Mouse (Mus musculus): ENCODE results near the gene Col25a1. TPM values are rescaled to one million over a fixed set of nuclear protein-coding genes. Genes with fewer than 3 reads are reported as not detected.

Col25a1 gene
- polyA plus RNA-seq, 1 experiment from 2014 or later: 4.2 TPM

DNA sequence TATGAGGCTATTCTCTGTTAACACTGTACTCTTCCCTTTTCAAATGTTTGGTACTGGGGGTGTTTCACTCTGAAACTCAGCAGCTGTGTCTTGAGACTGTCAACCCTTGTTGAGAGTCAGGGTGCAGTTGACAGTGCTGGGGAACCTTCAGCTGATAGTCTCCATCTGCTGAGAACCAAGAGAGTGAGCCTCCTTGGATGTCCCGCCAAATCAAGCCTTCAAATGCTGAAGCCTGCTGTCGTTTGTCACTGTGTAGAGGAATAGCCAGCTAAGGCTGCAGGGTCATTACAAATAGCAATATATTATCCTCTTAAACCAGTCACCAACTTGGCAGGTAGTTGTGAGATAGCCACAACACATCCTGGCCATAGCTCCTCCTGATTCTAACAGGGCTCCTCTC lies 129.0 kb downstream of the Col25a1 start:
- Histone ChIP-seq H3K4me1 (peaks cover 8% of the 10 kb centered on the region), H3K9ac (no peak overlapping the region), H3K4me2 (no peak overlapping the region), H3K27ac (no peak overlapping the region), H3K9me3 (no peaks in the 10 kb centered on the region), H3K36me3 (replicated peaks) (no peaks in the 10 kb centered on the region), H3K27me3 (no peaks in the 10 kb centered on the region), H3K4me3 (replicated peaks) (no peak overlapping the region)
- WGBS: 86% methylated on average over 2 of the region's 2 CpGs
- ATAC-seq (ENCODE audit: low FRiP score): no peak

DNA sequence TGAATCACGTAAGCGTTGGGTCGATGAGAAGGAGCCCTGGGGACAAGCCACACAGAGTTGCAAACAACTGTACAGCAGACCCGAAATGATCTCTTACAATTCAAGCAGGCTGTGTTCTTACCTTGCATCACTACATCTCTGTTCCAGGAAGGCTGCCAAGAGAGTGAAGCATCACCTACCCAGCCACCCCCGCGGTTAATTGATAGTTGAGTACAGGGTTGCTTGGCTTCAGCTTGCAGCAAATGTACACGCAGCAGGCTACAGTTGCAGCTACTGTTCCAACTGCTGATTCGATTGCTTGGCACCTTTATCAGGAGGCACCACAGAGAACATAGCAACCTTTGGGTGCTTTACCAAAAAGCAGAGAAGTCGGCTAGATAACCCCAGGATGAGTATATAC lies 133.8 kb downstream of the Col25a1 start:
- WGBS: 92% methylated on average over 9 of the region's 9 CpGs
- Histone ChIP-seq H3K36me3 (replicated peaks) (no peaks in the 10 kb centered on the region), H3K4me3 (replicated peaks) (no peak overlapping the region), H3K9me3 (no peaks in the 10 kb centered on the region), H3K27ac (no peak overlapping the region), H3K9ac (no peak overlapping the region), H3K27me3 (no peaks in the 10 kb centered on the region), H3K4me2 (no peak overlapping the region), H3K4me1 (peaks cover 8% of the 10 kb centered on the region)
- no peak for ATAC-seq (ENCODE audit: low FRiP score)

- H3K4me1 ChIP-seq: no peaks in the 10 kb centered on the region
- 82% methylated on average over 3 of the region's 3 CpGs for WGBS
- no peaks in the 10 kb centered on the region for H3K27me3 ChIP-seq
- no peak for ATAC-seq (ENCODE audit: low FRiP score)
- no peak overlapping the region for H3K9ac ChIP-seq
- no peak overlapping the region for H3K4me2 ChIP-seq
- H3K36me3 ChIP-seq (replicated peaks): no peaks in the 10 kb centered on the region
- no peaks in the 10 kb centered on the region for H3K9me3 ChIP-seq
- no peak overlapping the region for H3K4me3 ChIP-seq (replicated peaks)
- H3K27ac ChIP-seq: no peak overlapping the region
Observed at GRCm38 (mm10) chr3:130270509-130270908, 139.2 kb downstream of the Col25a1 start.

DNA sequence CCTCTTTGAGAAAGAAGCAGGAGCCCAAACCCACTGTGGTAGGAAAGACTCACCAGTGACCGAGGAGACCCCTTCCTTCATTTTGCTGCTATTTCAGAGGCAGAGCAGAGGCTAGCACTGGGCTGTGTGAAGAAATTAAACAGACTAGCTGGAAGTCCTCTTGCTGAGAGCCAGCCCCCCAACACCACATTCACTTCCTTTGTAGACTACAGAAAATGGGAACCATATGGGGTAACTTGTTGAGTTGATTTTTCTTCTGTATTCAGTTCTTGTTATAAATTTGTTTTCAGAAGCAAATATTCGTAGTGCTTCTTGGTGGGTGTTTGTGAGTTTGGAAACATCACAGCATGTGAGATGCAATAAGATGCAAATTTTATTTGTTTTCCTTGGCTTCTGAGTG lies 142.6 kb downstream of the Col25a1 start:
- H3K4me2 ChIP-seq: no peak overlapping the region
- ATAC-seq (ENCODE audit: low FRiP score): no peak

GRCm38 (mm10) chr3:130278298-130279050 lies 147.2 kb downstream of the Col25a1 start:
- no peak overlapping the region for H3K4me2 ChIP-seq
- WGBS: 53% methylated on average over 10 of the region's 10 CpGs
- H3K27ac ChIP-seq: no peak overlapping the region
- peak; percentile 52; the same call in 1 of the 2 replicates for ATAC-seq (ENCODE audit: low FRiP score)
- H3K27me3 ChIP-seq: no peaks in the 10 kb centered on the region
- no peaks in the 10 kb centered on the region for H3K36me3 ChIP-seq (replicated peaks)
- H3K4me1 ChIP-seq: peaks cover 23% of the 10 kb centered on the region
- H3K9me3 ChIP-seq: no peaks in the 10 kb centered on the region
- H3K4me3 ChIP-seq (replicated peaks): no peak overlapping the region
- H3K9ac ChIP-seq: no peak overlapping the region

More for the DNA sequence above, 142.6 kb downstream of the Col25a1 start:
- Histone ChIP-seq H3K4me1 (peaks cover 16% of the 10 kb centered on the region), H3K4me3 (replicated peaks) (no peak overlapping the region), H3K27ac (no peak overlapping the region), H3K27me3 (no peaks in the 10 kb centered on the region), H3K9me3 (no peaks in the 10 kb centered on the region), H3K36me3 (replicated peaks) (no peaks in the 10 kb centered on the region), H3K9ac (no peak overlapping the region)
- 79% methylated on average over 2 of the region's 2 CpGs for WGBS

- Histone ChIP-seq H3K36me3 (replicated peaks) (no peaks in the 10 kb centered on the region), H3K4me2 (no peak overlapping the region), H3K9ac (no peak overlapping the region), H3K9me3 (no peaks in the 10 kb centered on the region), H3K4me3 (replicated peaks) (no peak overlapping the region), H3K27me3 (no peaks in the 10 kb centered on the region), H3K4me1 (peaks cover 34% of the 10 kb centered on the region), H3K27ac (no peak overlapping the region)
- WGBS: 44% methylated on average over 11 of the region's 11 CpGs
- ATAC-seq (ENCODE audit: low FRiP score): no peak
Observed at GRCm38 (mm10) chr3:130283011-130283760, 151.9 kb downstream of the Col25a1 start.

DNA sequence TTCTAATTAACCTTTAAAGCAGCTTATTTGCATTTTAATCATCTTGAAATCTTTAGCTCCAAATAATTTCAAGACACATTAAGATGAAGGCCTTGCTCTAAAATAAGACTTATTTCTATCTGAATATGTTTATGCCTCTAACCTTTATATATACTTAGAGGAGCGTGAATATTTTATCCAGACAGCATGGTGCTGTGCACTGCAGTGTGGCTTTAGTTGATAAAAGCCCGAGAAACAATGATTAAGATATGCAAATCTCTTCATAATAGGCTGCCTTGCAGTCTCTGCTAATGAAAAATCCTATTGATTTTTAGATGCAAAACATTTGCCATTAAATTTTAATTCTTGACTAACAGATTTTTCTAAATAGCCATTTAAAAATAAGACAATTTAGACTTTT lies 156.8 kb downstream of the Col25a1 start:
- Histone ChIP-seq H3K9me3 (no peaks in the 10 kb centered on the region), H3K27ac (no peak overlapping the region), H3K4me2 (no peak overlapping the region), H3K9ac (no peak overlapping the region), H3K27me3 (peaks cover 5% of the 10 kb centered on the region), H3K36me3 (replicated peaks) (no peaks in the 10 kb centered on the region), H3K4me3 (replicated peaks) (no peak overlapping the region), H3K4me1 (peaks cover 44% of the 10 kb centered on the region)
- ATAC-seq (ENCODE audit: low FRiP score): no peak
- WGBS: 22% methylated on average over 2 of the region's 2 CpGs

DNA sequence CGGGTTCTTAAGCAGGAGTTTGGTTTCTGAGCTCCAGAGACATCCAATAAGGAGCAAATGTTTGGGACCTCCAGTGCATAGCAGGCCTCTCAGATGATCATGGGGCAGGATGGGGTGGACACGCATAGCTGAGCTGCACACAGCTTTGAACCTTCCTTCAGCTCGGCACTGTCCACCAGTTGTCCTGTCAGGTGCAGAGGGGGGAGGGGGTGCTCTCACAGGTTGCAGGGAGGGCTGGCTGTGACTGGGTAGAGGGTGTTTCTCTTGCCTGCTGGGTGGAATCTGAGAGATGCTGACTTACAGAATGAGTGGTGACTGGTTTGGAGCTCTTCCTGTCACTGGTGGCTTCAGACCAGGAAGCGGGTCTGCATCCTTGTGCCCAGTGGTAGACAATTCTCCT lies 157.5 kb downstream of the Col25a1 start:
- H3K27ac ChIP-seq: peak overlapping the region; percentile 53; the same call in 1 of the 2 replicates
- H3K9ac ChIP-seq: no peak overlapping the region
- H3K4me2 ChIP-seq: no peak overlapping the region
- no peaks in the 10 kb centered on the region for H3K36me3 ChIP-seq (replicated peaks)
- H3K9me3 ChIP-seq: no peaks in the 10 kb centered on the region
- 63% methylated on average over 4 of the region's 4 CpGs for WGBS
- H3K27me3 ChIP-seq: peaks cover 5% of the 10 kb centered on the region
- peaks cover 39% of the 10 kb centered on the region for H3K4me1 ChIP-seq
- H3K4me3 ChIP-seq (replicated peaks): no peak overlapping the region
- ATAC-seq (ENCODE audit: low FRiP score): no peak

- H3K27me3 ChIP-seq: peaks cover 5% of the 10 kb centered on the region
- no peaks in the 10 kb centered on the region for H3K36me3 ChIP-seq (replicated peaks)
- WGBS: 55% methylated on average over 3 of the region's 3 CpGs
- no peak overlapping the region for H3K4me2 ChIP-seq
- no peak overlapping the region for H3K4me3 ChIP-seq (replicated peaks)
- H3K4me1 ChIP-seq: peaks cover 34% of the 10 kb centered on the region
- no peaks in the 10 kb centered on the region for H3K9me3 ChIP-seq
- H3K9ac ChIP-seq: no peak overlapping the region
- H3K27ac ChIP-seq: 0 out of 2 replicates have a peak overlapping the region, but pooled peaks have one; percentile 21
- peak; percentile 44; the same call in 1 of the 2 replicates for ATAC-seq (ENCODE audit: low FRiP score)
Observed at GRCm38 (mm10) chr3:130289220-130289619, 157.9 kb downstream of the Col25a1 start.

DNA sequence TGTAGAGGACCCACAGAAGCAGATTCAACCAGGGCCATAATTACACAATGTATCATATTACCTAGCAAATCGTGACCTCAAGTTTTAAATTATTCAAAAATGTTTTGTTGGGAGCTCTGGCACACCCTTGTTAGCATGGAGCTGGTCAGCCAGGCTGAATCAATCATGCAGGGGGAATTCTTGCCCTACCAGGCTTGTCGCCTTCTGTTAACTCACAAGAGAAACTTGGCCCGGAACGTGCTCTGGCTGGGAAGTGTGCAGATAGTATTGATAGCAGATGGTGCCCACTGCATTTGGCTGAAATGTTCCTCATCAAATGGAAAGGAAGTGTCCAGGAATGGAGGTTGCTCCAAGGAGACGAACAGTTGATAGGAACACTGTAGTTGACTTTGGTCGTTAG lies 158.9 kb downstream of the Col25a1 start:
- H3K4me1 ChIP-seq: peaks cover 28% of the 10 kb centered on the region
- ATAC-seq (ENCODE audit: low FRiP score): no peak
- peaks cover 5% of the 10 kb centered on the region for H3K27me3 ChIP-seq
- H3K4me3 ChIP-seq (replicated peaks): no peak overlapping the region
- no peak overlapping the region for H3K27ac ChIP-seq
- no peaks in the 10 kb centered on the region for H3K36me3 ChIP-seq (replicated peaks)
- H3K4me2 ChIP-seq: no peak overlapping the region
- no peak overlapping the region for H3K9ac ChIP-seq
- H3K9me3 ChIP-seq: no peaks in the 10 kb centered on the region
- WGBS: 74% methylated on average over 6 of the region's 6 CpGs

- H3K4me2 ChIP-seq: no peak overlapping the region
- H3K4me3 ChIP-seq (replicated peaks): no peak overlapping the region
- H3K36me3 ChIP-seq (replicated peaks): no peaks in the 10 kb centered on the region
- no peak overlapping the region for H3K9ac ChIP-seq
- H3K4me1 ChIP-seq: peaks cover 28% of the 10 kb centered on the region
- peaks cover 5% of the 10 kb centered on the region for H3K27me3 ChIP-seq
- H3K27ac ChIP-seq: no peak overlapping the region
- no peaks in the 10 kb centered on the region for H3K9me3 ChIP-seq
- WGBS: 94% methylated on average over 5 of the region's 5 CpGs
- ATAC-seq (ENCODE audit: low FRiP score): no peak
Observed at GRCm38 (mm10) chr3:130290672-130291071, 159.4 kb downstream of the Col25a1 start.

DNA sequence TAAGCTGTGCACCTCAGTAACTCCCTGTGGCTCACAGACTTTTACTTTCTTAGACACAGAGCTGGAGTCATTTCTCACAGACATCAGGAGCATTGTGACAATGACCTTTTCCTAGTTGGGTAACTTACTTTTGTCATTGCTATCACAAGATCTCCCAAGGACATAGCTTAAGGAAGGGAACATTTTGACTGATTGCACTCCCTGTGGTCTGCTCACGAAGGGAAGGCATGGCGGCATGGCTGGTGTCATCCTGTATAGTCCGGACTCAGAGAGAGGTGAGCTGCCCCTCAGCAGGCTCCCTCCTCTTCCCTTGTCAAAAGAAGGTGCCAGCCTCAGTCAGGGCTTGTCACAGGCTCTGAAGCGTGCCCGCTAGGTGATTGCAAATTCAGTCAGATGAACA lies 160.6 kb downstream of the Col25a1 start:
- Histone ChIP-seq H3K4me2 (no peak overlapping the region), H3K27me3 (peaks cover 5% of the 10 kb centered on the region), H3K4me3 (replicated peaks) (no peak overlapping the region), H3K9me3 (no peaks in the 10 kb centered on the region), H3K36me3 (replicated peaks) (no peaks in the 10 kb centered on the region), H3K27ac (no peak overlapping the region), H3K4me1 (peaks cover 28% of the 10 kb centered on the region), H3K9ac (no peak overlapping the region)
- 80% methylated on average over 5 of the region's 5 CpGs for WGBS
- ATAC-seq (ENCODE audit: low FRiP score): no peak
